Mouse (Mus musculus) heart, embryonic 12.5 days (tissue): Measurements from ENCODE around the gene Zc3h18. TPM values are rescaled to one million over a fixed set of nuclear protein-coding genes. Genes with fewer than 3 reads are reported as not detected.

Source experiments
- ATAC-seq: fragments of 200-750 bp; cut with Nextera tagmentation; 2 replicates; pipeline ENCODE4 v1.8.0; 2017; ENCODE audit warnings: moderate TSS enrichment, moderate library complexity; ENCODE audit not compliant: insufficient number of reproducible peaks, low FRiP score
- H3K27ac ChIP-seq: fragments of 300-500 bp; sonication (generic); 2 replicates; pipeline ENCODE4 v1.5.1; 2016; ENCODE audit warnings: mild to moderate bottlenecking, moderate library complexity; ENCODE audit not compliant: poor library complexity, severe bottlenecking
- H3K27me3 ChIP-seq: fragments of 300-500 bp; sonication (generic); replicated peaks from 2 replicates; pipeline ENCODE4 v1.6.1; 2016; ENCODE audit warnings: mild to moderate bottlenecking, moderate library complexity
- H3K36me3 ChIP-seq: fragments of 300-500 bp; sonication (generic); 2 replicates; pipeline ENCODE4 v1.6.1; 2016; ENCODE audit warnings: mild to moderate bottlenecking, moderate library complexity
- H3K4me1 ChIP-seq: fragments of 300-500 bp; sonication (generic); replicated peaks from 2 replicates; pipeline ENCODE4 v1.6.1; 2016; ENCODE audit warnings: mild to moderate bottlenecking
- H3K4me2 ChIP-seq: fragments of 300-500 bp; sonication (generic); 2 replicates; pipeline ENCODE4 v1.6.1; 2016; ENCODE audit warnings: mild to moderate bottlenecking, moderate library complexity
- H3K4me3 ChIP-seq: fragments of 300-500 bp; sonication (generic); 2 replicates; pipeline ENCODE4 v1.5.1; 2016; ENCODE audit warnings: mild to moderate bottlenecking
- H3K9ac ChIP-seq: fragments of 300-500 bp; sonication (generic); 2 replicates; pipeline ENCODE4 v1.6.1; 2016; ENCODE audit warnings: mild to moderate bottlenecking, moderate library complexity
- H3K9me3 ChIP-seq: fragments of 300-500 bp; sonication (generic); replicated peaks from 2 replicates; pipeline ENCODE4 v1.6.1; 2016; ENCODE audit warnings: mild to moderate bottlenecking, moderate library complexity
- WGBS: fragments of 180-500 bp; shearing (Covaris S2); methylation state at CpG from one replicate; pipeline ENCODE4 v1.1.7; 2016; 5-methylcytosine and 5-hydroxymethylcytosine counted together
- polyA plus RNA-seq: library from polyadenylated mRNA; unstranded; fragments of >200 nt; fragmentation: Nextera tagmentation; extraction: Ambion mirVana; gene quantifications from 2 replicates; pipeline ENCODE4 v1.2.1, GENCODE M21; 2016

The Zc3h18 gene
- polyA plus RNA-seq, 1 experiment from 2014 or later: 43.0 TPM

DNA sequence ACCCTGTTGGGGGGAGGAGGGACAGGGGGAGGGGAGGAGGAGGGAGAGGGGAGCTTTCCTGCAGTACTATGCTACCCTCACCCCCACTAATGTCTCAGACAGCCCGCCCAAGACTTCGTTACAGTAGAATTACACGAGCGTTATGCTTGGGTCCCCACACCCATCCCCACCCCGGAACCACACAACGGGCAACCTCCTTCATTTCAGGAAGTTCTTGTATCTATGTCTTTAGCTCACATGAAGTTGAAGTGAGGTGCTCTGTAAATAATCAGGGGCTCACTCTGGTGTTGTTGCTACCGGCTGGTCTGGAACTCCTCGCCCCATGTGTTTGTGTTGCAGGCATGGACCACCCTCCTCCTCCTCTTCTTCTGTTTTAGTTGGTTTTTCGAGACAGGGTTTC lies 51.8 kb downstream of the Zc3h18 start:
- WGBS: 85% methylated on average over 9 of the region's 9 CpGs
- no peaks in the 10 kb centered on the region for H3K27me3 ChIP-seq

DNA sequence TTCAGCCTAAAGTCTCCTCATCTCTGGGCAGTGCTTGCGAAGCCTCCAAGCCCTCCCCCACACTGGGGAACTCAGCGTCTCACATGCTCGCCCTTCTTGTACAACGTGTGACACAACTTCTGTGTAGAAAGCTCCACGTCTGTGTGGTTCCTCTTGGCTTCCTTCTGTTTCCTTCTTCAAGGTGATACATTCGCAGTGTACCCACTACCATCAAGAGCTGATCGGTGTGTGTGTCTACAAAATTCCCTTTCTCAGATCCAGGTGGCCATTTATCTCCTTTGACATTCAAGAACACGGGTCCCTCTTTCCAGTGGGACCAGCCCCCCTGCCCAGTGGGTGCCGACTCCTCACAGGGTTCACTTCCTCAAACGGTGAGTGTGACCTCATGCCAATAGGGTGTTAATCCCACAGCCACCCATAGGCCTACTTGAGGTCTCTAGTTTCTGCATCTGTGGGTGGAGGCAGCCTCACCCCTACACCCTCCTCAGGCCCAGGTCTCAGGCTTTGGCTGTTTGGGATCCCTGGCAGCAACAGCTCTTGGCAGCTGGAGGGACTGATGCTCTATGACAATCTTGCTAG lies 53.7 kb downstream of the Zc3h18 start:
- H3K36me3 ChIP-seq: peaks cover 29% of the 10 kb centered on the region
- H3K9ac ChIP-seq: no peak overlapping the region
- WGBS: 75% methylated on average over 10 of the region's 10 CpGs
- H3K4me2 ChIP-seq: no peak overlapping the region
- H3K27me3 ChIP-seq: no peaks in the 10 kb centered on the region
- H3K4me1 ChIP-seq: peaks cover 24% of the 10 kb centered on the region
- ATAC-seq: no peak
- H3K9me3 ChIP-seq: no peaks in the 10 kb centered on the region
- H3K4me3 ChIP-seq: no peak overlapping the region
- H3K27ac ChIP-seq: no peak overlapping the region

More for the DNA sequence above, 51.8 kb downstream of the Zc3h18 start:
- no peaks in the 10 kb centered on the region for H3K9me3 ChIP-seq
- no peak overlapping the region for H3K9ac ChIP-seq
- H3K27ac ChIP-seq: no peak overlapping the region
- peaks cover 34% of the 10 kb centered on the region for H3K4me1 ChIP-seq
- peaks cover 23% of the 10 kb centered on the region for H3K36me3 ChIP-seq
- no peak overlapping the region for H3K4me3 ChIP-seq
- H3K4me2 ChIP-seq: no peak overlapping the region
- ATAC-seq: no peak

DNA sequence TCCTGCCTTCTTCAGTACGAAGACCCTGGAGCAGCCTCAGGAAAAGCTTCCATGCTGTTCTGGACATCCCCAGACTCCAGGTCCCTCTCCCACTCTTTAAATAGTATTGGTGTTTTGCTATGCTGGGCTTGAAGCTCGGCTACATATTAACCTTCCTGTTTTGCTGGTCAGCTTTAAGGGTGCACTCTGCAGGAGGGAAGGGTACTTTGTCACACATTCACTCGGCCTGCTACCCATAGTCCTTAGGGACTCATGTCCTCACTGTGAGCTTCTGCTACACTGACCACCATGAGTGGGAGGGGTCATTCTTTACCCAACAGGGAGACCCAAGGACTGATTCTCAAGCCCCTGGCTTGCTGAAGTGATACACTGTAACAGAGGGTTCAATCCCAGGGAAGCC lies 54.2 kb downstream of the Zc3h18 start:
- Histone ChIP-seq H3K4me2 (no peak overlapping the region), H3K9ac (no peak overlapping the region), H3K4me3 (no peak overlapping the region), H3K36me3 (peaks cover 30% of the 10 kb centered on the region), H3K27me3 (no peaks in the 10 kb centered on the region), H3K9me3 (no peaks in the 10 kb centered on the region; the same call in 1 of the 2 replicates), H3K4me1 (peaks cover 24% of the 10 kb centered on the region), H3K27ac (no peak overlapping the region)
- 69% methylated on average over 3 of the region's 3 CpGs for WGBS
- no peak for ATAC-seq

DNA sequence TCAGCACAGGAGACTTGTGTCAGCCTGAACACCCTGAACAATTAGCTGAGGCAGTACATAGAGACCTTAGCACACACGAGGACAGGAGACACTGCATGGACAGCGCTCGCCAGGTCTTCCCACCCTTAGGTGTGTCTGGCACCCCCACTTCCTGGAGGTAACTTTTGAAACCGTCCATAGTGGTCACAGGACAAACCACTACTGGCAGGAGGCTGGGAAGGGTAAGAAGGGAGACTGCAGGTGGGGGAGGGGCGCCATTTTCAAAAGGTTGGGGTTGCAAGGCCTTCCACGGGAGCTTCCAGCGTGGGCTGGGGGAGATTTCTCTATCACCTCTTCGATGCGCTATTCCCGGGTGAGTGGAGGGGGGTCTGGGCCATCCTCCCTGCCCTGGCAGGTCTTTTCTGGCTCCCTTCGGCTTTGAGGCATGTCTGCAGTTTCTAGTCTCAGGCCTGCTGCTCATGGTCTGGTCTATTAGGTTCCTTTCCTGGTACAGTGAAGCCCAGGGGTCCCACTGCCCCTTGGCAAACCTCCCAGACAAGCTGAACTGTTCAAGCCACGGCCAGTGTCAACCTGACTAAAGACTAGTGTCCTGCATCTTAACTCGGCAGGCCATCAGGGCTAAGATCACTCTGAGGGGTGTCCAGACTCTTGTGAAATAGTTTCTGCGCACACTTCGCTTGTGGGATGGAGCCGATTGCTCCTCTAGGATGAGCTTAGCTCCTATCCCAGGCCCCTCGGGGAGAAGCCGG lies 55.5 kb downstream of the Zc3h18 start:
- Histone ChIP-seq H3K9me3 (no peaks in the 10 kb centered on the region; the same call in 1 of the 2 replicates), H3K4me2 (peak overlapping the region; percentile 91), H3K36me3 (peaks cover 30% of the 10 kb centered on the region), H3K4me3 (peak overlapping the region; percentile 63), H3K27ac (peak overlapping the region; percentile 59), H3K27me3 (no peaks in the 10 kb centered on the region), H3K9ac (peak overlapping the region; percentile 84), H3K4me1 (peaks cover 24% of the 10 kb centered on the region)
- 26% methylated on average over 18 of the region's 18 CpGs for WGBS
- 0 out of 2 replicates have a peak, but pooled peaks have one; percentile 9 for ATAC-seq

DNA sequence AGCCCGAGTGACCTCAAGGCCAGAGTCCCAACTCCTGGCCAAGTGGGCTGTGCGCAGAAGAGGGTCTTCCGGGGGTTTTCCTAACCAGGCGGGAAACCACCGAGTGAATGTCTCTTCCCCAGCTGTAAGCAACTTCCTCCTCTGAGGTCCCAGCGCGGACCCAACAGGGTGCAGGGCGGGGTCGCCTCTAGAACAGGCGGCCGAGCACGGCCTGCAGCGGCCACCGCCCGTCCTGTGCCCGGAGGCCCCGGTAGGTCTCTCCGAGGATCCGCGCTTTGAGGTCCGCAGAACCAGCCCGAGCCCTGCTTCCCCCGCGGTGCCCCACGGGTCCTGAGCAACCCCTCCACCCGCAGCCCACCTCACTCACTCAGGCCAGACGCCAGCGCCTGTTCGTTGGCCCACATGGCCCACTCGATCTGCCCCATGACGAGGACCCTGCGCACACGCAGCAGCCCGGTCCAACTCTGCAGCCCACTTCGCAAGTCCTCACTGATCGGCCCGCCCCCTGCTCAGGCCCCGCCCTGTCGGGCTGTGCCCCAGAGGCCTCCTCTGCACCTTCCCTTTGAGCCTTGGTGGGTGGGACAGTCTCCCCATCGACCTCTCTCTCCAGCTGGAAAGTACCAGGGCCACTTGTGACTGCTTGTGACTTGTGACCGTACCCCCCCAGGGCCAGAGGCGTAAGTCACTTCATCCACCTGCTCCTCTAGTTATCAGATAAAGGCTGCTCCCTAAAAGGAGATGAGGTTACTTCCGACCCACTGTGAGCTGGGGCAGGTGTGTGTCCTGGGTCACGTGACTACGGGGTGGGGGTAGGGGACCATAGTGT lies 56.2 kb downstream of the Zc3h18 start, which contains the start of gene Cyba:
Gene Cyba, minus strand, starts transcription at position 488 of the 826 bp plus-strand sequence.
- Histone ChIP-seq H3K9me3 (no peaks in the 10 kb centered on the region; the same call in 1 of the 2 replicates), H3K4me1 (peaks cover 26% of the 10 kb centered on the region), H3K9ac (peak within 1 kb of the TSS; percentile 84), H3K27ac (peak within 1 kb of the TSS; percentile 59), H3K36me3 (peaks cover 35% of the 10 kb centered on the region), H3K27me3 (no peaks in the 10 kb centered on the region), H3K4me3 (peak within 1 kb of the TSS; percentile 63), H3K4me2 (peak within 1 kb of the TSS; percentile 91)
- WGBS: 4% methylated on average over 45 of the region's 45 CpGs
- ATAC-seq: peak; percentile 84

DNA sequence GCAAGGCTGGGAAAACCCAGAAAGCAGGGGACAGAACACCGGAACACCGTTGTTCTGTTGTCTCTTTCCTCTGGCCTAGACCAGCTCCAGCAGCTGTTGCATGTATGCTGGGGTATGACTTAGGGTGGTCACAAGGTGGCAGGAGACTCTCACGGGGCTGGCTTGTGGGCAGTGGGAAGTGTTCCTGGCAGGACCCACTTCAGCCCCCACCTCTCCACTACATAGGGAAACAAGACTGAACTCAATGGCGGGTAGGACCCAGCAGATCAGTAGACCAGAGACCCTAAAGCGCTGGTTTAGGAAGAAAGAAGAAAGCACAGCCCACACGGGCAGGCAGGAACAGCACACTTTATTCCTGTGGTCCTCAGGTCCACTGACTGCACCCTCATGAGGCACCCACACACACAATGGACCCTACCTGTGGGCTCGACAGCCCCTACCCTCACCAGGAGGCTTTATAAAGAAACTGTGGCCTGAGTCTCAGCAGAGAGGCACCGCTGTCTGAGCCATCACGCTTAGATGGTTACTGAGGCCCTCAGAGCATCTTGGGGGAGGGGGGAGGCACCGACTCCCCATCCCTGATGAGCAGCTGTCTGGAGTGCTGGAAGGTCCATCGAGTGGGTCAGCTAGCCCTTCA lies 57.0 kb downstream of the Zc3h18 start:
- peaks cover 33% of the 10 kb centered on the region for H3K4me1 ChIP-seq
- H3K27ac ChIP-seq: peak overlapping the region; percentile 59; the same call in 1 of the 2 replicates
- H3K9ac ChIP-seq: peak overlapping the region; percentile 84
- H3K36me3 ChIP-seq: peaks cover 37% of the 10 kb centered on the region
- no peaks in the 10 kb centered on the region for H3K27me3 ChIP-seq
- no peak overlapping the region for H3K4me3 ChIP-seq
- 64% methylated on average over 11 of the region's 11 CpGs for WGBS
- peak; percentile 20 for ATAC-seq
- peak overlapping the region; percentile 91 for H3K4me2 ChIP-seq
- H3K9me3 ChIP-seq: no peaks in the 10 kb centered on the region; the same call in 1 of the 2 replicates

DNA sequence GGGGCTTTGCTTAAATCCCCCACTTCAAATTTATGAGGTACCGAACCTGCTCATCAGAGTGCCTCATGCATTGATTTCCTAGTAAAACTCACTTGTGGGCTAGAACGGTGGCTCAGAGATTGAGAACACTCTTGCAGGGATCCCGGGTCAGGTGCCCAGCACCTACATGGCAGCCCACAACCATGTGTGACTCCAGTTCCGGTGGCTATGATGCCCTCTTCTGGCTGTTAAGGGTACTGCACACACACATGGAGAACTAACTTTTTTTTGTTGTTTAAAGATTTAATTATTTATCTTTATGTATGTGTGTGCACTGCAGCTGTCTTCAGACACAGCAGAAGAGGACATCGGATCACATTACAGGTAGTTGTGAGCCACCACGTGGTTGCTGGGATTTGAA lies 59.0 kb downstream of the Zc3h18 start:
- Histone ChIP-seq H3K4me1 (peaks cover 35% of the 10 kb centered on the region), H3K4me3 (no peak overlapping the region), H3K9ac (no peak overlapping the region), H3K27me3 (no peaks in the 10 kb centered on the region), H3K9me3 (no peaks in the 10 kb centered on the region; the same call in 1 of the 2 replicates), H3K4me2 (no peak overlapping the region), H3K36me3 (peaks cover 54% of the 10 kb centered on the region), H3K27ac (no peak overlapping the region)
- WGBS: 84% methylated on average over 6 of the region's 6 CpGs
- ATAC-seq: no peak

DNA sequence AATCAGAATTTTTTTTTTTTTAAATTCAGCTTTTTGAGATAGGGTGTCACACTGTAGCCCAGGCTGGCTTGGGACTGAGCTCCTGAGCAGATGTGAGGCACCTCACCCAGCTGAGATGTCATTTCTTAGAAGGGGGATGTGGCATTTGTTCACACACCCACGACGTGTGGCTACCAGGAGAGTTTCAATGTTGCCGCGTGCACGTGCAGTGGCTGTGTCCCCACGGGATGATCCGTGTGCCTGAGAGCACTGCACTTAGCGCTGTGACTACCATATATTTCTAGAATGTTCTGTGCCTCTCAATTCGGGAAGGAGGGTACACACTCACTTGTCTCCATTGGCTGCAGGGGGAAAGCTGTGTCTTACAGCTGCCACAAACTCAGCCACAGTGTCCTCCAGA lies 59.7 kb downstream of the Zc3h18 start:
- Histone ChIP-seq H3K9me3 (no peaks in the 10 kb centered on the region; the same call in 1 of the 2 replicates), H3K4me1 (peaks cover 31% of the 10 kb centered on the region), H3K4me2 (no peak overlapping the region), H3K27me3 (no peaks in the 10 kb centered on the region), H3K9ac (no peak overlapping the region), H3K4me3 (no peak overlapping the region), H3K27ac (no peak overlapping the region), H3K36me3 (peaks cover 54% of the 10 kb centered on the region)
- 90% methylated on average over 9 of the region's 9 CpGs for WGBS
- no peak for ATAC-seq

DNA sequence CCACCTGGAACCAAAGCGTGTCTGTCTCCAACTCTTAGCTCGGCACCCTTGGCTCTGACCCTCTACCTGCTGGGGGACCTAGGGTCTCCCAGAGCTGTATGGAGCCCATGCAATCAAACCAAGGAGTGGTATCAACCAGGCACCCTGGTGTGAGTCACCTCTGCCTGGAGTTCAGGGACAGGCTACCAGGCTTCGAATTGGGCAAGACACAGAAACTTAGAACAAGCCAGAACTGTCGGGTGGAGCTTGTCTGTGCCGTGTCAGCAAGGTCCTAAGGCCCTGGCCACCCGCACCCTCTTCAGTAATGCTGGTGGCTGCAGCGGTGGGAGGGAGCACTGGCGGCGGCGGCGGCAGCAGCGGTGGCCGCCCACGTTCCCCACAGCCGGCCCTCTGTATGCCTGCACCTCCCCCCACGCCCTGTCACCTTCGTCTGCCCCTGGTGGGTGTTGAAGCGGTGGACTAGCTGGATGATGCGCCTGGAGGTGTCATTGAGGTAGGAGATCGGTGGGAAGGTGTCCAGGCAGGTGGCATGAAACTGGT lies 60.2 kb downstream of the Zc3h18 start:
- Histone ChIP-seq H3K9me3 (no peaks in the 10 kb centered on the region; the same call in 1 of the 2 replicates), H3K4me3 (no peak overlapping the region), H3K9ac (no peak overlapping the region), H3K27ac (no peak overlapping the region), H3K27me3 (no peaks in the 10 kb centered on the region), H3K4me1 (peaks cover 26% of the 10 kb centered on the region), H3K4me2 (no peak overlapping the region), H3K36me3 (peaks cover 54% of the 10 kb centered on the region)
- no peak for ATAC-seq
- WGBS: 76% methylated on average over 20 of the region's 20 CpGs

DNA sequence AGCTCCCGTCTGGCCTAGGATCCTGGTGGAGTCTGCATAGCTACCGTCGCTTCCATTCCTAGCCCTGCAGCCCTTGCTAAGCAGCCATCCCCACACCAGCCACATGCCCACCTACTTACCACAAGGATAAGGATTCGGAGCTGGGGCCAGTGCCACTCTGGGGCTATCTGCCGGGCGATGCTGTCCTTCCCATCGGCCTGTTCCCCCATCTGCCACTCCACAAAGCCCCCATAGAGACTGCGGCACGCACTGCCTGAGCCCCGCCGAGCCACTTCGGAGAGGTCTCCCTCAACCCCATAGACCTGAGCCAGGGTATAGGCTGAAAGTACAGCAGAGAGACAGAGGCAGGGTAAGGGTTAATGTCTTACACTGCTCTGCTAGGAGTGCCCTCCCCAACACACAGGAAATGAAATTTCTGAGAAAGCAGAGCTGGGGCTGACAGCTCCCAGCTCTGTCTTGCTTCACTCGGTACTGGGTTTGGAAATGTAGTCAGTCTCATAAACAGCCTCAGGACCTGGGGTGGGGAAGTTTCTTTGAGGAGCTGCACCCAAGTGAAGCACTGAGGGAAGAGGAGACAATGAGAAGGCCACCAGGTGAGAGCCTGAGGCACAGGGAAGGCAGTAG lies 61.4 kb downstream of the Zc3h18 start:
- 0 out of 2 replicates have a peak overlapping the region, but pooled peaks have one; percentile 30 for H3K9ac ChIP-seq
- H3K4me1 ChIP-seq: peaks cover 23% of the 10 kb centered on the region
- H3K9me3 ChIP-seq: no peaks in the 10 kb centered on the region; the same call in 1 of the 2 replicates
- WGBS: 84% methylated on average over 13 of the region's 13 CpGs
- H3K36me3 ChIP-seq: peaks cover 54% of the 10 kb centered on the region
- no peaks in the 10 kb centered on the region for H3K27me3 ChIP-seq
- H3K4me2 ChIP-seq: peak overlapping the region; percentile 29; the same call in 1 of the 2 replicates
- ATAC-seq: no peak
- peak overlapping the region; percentile 56; the same call in 1 of the 2 replicates for H3K27ac ChIP-seq
- no peak overlapping the region for H3K4me3 ChIP-seq
